Mouse (Mus musculus): ENCODE measurements around the gene Nmral1.
"Not testable (repeated sequence)": the region's sequence is repeated elsewhere in the genome, so short reads cannot be mapped to it uniquely, and the experiment has no call there.

Gene Nmral1

DNA sequence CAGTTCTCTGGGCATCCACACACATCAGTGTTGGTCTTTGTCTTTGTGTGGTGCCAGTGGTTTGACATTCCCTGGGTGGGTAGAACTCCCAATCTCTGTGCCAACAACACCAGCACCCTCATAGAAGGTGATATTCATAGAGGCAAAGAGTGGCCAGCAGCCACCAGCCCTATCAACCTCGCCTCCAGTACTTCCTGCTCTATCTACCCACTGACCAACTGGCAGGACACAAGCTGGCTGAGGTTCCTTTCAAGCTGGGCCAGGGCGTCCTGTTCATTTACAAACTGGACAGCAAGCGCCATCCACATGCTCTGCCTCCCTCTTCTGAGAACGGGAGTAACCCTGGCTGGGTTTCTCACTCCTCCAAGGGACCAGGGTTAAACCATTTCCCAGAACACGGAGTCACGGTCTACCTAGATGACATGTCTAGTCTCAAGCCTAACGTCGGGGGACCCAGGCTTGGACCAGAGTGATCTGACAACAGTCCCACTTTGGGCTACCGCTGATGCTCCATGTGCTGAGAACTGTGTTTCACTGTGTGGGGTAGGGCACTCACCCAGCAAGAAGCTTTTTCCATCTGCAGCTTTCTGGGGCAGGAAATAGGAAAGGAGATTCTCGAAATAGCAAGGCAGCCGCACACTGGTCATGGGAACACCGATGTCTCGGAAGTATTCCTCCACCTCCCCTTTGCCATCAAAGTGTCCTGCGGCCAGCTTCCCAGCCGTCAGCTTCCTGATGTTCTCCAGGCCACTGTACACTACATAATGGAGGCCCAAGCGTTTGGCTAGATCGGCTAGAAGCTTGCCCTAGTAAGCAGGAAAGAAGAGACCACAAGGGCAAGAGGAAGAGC is 5.1 kb downstream of the Nmral1 start:
- peak; percentile 12 to 15 for DNase-seq

DNA sequence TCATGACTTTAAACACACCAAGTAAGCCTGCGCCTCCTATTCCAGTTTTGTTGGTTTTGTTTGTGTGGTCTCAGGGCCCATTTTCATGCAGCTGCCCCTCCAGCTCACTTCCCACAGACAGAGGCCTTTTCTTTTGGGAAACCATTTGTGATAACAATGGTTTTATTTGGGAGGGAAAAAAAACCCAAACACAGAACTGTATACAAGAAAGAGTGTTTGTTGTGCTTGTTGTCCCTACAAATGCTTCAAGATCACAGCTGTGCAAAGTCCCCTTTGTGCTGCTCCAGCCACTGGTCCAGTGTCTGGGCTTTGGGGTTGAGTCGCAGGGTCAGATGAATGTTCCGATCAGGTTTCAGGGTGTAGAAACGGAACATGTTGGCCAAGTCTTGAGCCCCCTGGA is 8.0 kb downstream of the Nmral1 start:
- no peak for DNase-seq

DNA sequence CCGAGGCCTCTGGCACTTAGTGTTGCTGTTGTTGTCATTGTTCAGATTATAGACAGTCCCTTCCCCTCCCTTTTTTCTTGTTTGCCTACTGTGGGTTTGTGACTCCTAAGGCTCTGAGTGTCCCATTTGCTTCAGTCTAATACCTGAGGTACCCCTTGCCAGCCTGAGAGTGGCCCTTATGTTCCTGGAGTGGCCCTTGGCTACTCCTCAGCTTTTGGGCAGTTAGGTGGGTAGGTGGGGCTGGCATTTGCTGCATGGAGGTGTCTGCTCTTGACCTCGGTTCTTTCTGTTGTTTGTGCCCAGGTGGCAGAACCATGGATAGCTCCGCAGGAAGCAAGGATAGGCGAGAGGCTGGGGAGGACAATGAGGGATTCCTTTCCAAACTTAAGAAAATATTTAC is 13.6 kb downstream of the Nmral1 start:
- no peak for DNase-seq

DNA sequence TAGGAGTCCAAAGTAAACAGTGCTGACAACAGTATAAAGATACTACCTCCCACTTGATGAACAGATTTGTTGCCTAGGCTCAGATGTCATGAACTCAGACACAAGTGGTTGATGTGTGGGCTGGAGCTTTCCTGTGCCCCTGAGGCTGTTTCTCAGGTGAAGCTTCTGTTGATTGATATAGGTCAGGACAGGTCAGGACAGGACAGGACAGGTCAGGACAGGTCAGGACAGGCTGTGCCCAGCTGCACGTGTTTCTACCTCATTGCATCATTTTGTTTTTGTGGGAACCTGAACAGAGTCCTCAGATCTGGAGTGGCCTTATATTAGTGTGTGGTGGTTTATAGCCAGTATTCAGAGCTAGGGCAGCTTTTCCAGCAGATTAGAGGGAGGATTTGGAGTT is 16.5 kb downstream of the Nmral1 start:
- no peak for DNase-seq

DNA sequence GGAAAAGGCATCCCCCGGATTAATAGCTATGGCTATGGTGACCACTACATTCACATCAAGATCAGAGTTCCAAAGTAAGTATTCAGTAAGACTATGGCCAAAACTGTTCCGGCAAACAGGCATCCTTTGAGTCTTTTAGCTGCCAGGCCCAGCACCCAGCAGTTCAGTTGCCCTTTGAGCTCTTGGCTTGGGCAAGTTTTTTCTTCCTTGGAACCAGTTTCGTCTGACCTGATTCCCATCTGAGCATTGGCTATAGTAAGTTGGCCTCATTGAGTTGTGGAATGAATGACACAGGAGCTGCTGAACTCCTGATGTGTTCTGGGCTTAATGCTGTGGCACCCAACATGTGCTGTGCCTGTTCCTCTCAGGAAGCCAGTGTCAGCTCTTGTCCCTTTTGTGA is 17.9 kb downstream of the Nmral1 start:
- DNase-seq, result no peak

DNA sequence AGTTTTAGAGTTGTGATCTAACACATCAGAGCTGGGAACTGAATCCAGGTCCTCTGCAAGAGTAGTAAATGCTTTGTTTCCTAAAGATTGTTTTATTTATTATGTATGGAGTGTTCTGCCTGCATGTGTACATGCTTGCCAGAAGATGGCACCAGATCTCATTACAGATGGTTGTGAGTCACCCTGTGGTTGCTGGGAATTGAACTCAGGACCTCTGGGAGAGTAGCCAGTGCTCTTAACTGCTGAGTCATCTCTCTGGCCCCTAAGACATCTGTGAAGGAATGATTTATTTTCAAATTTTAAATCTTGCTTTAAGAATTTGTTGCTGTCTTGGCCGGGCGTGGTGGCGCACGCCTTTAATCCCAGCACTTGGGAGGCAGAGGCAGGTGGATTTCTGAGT is 29.8 kb downstream of the Nmral1 start:
- DNase-seq, result not testable (repeated sequence)

DNA sequence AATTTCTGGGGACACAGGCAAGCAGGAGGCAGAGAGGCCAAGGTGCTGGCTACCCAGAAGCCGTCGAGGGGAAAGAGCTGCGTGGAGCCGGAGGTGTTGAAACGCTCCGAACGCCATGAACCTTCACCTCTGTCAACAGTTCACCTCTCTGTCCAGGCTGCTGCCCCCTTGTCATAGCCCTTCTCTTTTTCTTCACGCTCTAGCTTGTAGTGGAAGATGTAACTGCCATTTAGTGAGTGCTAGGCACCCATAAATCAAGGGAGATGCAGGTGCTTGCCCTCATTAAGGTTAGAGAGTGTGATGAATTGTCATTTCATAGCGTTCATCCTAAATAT is 34.7 kb downstream of the Nmral1 start:
- no peak for DNase-seq

DNA sequence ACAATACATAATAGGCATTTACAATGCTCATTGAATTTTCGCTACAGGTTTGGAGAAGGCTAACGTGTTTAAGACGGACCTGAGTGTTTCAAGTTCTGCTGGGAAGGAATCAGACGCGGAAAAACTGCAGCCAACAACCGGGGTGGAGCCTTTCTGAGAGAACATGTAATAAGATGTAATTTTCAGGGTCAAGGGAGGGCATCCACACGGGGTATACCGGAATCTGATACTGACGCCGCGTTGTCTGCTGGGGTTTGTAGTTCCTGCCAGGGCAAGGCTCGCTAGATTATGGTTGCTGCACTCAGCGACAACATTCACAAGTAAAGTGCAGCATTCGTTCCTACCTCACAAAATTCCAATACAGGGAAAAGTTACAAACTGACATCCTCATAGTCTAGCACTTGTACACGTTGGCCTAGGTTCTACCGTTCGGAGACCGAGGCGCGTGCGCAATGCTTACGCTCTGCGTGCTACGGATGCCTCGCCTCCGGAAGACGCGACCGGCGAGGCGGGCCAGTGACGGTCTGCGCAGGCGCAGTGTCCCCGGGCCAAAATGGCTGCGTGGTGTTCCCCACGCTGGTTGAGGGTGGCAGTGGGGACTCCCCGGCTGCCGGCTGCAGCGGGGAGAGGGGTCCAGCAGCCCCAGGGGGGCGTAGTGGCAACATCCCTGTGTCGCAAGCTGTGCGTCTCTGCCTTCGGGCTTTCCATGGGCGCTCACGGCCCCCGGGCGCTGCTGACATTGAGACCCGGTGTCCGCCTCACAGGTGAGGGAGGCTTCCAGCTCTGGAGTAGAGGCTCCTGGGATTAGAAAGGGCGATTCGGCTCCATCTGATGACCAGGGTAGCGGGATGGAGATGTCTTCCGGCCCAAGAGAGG is 35.3 kb downstream of the Nmral1 start:
- peak; percentile 99 for DNase-seq

DNA sequence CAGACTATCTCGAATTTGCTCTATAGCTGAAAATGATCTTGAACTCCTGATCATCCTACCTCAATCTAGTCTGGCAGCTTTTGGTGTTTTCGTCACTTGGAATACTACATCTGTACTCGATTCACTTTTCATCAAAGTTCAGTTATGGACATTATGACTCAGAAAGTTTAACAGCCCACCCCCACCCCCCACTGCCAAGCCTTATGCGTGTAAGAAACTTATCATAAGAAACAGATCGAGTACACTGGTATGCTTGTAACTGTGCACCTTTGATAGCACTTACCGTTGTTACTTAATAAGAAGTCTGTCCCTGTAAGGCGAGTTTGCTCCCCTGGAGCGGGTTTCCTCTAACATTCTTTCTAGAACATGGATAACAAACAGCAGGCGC is 36.0 kb downstream of the Nmral1 start:
- no peak for DNase-seq

DNA sequence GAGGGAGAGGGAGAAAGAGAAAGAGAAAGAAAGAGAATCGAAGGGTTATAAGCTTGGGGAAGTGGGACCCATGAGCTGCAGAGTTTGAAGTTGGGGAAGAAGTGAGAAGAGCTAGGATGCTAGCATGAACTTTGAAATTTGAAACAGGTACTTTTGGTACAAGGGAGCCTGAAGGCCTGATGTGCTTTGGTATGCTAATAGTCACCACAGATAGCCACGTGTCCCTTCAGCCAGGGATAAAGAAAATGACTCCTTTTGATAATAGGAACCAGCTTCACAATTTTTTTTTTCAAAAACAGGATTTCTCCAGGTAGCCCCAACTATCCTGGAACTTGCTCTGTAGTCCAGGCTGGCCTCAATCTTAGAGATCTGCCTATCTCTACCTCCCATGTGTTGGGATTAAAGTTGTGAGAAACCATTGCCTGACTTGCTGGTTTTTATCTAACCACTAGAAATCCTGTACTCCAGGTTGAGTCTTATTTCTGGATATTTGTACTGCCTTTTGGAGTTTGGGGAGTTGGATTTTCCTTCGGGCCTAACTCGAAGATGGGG is 36.5 kb downstream of the Nmral1 start:
- no peak for DNase-seq

DNA sequence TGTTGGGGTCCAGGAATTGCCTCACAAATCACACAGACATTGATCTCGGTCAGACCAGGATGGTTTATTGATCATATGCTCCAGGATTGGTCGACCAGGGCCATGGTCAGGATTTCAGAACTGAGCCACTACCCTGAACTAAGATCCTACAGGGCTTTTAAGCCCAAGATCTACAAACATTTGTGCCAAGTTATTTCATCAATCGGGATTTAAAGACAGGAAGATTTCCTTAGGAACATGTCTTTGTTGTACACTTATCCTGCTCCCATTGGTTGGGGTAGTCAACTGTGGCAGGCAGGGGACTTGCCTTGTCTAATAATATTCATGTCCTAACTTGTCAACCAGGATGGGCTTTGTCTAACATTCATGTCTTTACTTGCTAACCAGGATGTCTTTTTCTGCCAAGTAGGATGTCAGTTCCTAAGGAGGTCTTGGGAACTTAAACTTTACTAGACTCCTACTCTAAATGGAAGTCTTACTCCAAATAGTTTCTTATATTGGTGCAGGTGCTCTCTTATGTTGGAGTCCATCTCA is 38.2 kb downstream of the Nmral1 start:
- DNase-seq, result not testable (repeated sequence)

DNA sequence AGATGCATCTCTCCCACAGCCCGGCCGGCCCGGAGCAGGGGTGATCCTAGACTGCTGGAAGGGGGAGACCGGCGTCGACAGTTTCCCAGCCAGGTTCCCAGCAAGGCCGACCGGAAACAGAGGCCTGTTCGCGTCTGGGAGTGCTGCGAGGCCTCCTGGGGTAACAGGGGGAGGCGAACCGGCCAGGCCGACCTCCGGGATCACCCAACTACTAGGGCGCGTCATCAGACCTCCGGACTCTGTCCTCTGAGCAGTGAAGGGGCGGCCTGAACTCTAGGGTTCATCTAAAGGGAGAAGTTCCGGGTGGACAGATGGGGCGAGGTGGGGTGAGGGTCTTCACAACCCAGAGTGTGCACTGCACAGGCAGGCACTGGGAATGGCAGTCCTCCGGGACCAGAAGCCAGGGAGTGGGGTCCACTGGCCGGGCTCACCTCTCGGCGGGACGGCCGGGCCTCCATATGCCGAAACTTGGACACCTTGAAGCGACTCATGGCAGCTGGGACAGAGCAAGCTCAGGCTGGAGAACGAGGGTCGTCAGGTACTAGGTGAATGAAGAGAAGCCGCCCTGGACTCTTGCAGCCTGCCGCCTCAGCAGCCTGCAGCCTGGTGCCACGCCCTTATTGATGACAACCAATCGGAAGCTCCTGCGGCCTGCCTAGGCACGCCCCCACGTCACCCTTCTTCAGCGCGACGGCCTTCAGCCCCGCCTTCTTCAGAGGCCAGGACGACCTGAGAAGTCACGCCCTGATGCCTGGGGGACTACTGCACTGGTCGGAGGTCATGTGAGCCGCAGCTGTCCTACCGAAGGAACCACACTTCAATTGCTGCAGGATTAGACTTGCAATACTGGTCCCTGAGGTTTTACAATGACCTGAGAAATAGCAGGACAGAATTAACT is 39.8 kb downstream of the Nmral1 start, which contains the start of gene Coro7:
TSS of gene Coro7 (minus strand) at position 657 of the 898 bp plus-strand sequence.
- DNase-seq, result peak; percentile 92 to 95

DNA sequence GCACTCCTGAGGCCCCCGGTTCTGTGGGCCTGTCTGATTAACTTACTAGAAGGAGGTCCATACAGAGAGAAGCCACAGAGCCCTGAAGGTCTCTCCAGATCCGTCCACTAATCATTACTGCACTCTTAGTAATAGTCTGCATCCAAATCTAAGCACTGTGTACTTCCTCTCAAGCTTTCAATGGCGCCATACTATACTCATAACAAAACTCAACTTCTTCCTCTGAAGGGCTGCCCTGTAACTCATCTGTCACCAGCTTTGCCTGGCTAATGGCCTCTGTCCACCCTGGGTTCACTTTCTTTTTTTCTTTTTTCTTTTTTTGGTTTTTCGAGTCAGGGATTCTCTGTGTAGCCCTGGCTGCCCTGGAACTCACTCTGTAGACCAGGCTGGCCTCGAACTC is 41.1 kb downstream of the Nmral1 start:
- no peak for DNase-seq

DNA sequence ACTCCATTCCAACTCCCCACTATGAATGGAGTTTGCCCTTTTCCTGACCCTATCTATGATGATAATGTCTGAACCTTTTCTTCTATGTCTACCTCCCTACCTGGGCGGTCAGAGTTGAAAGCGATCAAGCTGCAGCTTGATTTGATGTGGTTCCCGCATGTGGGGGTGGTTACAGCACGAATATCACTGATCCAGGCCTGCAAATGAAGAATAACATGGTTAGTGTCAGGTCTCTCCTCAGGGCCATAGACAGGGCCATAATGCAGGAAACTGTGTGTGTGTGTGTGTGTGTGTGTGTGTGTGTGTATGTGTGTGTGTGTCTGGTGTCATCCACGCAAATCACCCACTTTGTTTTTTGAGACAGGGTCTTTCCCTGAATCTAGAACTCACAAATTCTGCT is 42.3 kb downstream of the Nmral1 start:
- DNase-seq, result no peak

DNA sequence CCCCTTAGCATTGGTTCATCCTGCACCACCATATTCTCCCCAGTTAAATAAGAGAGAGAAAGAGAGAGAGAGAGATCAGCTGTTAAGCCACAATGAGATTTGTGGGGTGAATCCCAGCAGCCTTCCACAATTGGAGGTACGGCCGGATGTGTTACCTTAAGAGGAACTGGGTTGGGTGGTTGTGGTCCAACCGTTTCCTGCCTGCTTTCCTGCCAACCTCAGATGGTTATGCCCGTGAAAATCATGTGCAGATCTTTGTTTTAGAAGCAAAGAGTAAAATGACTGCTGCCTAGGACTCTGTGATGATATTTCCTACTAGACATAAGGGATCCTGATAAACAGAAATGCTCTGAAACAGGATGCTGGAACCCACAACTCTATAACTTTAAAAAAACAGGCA is 45.1 kb downstream of the Nmral1 start:
- DNase-seq, result no peak

DNA sequence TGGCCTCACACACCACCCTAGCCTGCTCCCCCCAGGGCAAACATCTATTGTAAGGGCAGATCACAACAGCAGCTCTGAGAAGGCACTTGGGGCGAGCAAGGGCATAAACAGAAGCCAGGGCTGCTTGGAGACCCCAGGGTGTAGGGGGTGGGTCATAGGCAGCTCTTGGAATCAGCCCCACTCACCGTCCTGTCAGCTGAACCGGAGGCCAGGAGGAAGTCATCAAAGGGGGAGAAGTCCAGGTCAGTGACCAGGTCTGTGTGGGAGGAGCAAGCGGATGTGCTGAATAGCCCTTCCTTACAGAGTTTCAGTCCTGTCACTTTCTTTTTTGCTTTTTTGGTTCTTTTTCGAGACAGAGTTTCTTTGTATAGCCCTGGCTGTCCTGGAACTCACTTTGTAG is 48.8 kb downstream of the Nmral1 start:
- DNase-seq, result no peak

DNA sequence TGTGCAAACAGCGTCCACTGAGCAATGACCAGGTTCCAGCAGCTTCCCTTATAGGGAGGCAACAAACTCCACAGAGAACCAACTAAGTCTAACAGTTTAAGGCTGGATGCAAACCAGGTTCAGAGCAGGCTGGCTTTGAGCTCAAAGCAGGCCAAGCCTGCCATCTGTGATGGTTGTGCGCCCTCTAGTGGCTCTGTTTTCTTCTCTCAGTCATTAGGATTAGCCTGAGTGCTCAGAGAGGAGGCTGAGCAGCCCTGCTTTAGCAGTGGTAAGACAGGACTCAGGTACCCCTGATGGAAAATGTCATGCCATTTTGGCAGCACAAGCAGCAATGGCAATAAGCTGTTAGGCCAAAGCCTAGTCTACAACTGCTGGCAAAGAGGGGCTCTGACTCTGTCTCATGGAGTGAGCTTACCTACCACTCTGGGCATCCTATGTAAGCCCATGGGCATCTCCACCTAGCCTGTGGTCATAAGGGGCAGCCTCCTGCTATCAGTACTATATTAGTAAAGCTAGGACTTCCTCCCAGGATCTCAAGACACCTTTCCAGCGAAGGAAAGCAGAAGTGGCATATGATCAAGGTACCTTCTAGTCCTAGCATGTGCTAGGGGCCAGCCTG is 51.9 kb downstream of the Nmral1 start:
- DNase-seq, result peak; percentile 96 to 99

DNA sequence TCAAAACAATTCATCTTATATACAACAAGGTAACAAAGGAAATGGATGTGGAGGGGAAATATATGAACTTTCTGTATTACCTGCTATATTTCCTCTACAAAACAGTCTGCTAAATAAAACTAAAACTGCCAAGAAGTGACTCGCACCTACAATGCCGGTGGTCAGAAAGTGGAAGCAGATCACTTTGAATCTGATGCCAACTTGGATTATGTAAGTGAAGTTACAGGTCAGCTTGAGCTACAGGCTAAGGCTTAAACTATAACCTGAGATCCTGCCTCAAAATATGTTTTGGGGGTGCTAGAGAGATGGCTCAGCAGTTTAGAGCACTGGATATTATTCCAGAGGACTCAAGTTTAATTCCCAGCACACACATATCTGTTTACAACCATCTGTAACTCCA is 53.4 kb downstream of the Nmral1 start:
- no peak for DNase-seq

DNA sequence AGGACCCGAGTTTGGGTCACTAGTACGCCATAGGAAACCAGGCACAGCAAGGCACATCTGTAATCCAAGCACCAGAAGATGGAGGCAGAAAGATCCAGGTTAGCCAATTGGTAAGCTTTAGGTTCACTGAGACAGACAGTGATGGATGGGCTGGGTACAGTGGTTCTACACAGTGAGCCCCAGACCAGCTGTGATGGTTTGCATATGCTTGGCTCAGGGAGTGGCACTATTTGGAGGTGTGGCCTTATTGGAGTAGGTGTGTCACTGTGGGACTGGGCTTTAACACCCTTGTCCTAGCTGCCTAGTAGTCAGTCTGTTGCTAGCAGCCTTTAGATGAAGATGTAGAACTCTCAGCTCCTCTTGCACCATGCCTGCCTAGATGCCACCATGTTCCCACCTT is 55.4 kb downstream of the Nmral1 start:
- no peak for DNase-seq

DNA sequence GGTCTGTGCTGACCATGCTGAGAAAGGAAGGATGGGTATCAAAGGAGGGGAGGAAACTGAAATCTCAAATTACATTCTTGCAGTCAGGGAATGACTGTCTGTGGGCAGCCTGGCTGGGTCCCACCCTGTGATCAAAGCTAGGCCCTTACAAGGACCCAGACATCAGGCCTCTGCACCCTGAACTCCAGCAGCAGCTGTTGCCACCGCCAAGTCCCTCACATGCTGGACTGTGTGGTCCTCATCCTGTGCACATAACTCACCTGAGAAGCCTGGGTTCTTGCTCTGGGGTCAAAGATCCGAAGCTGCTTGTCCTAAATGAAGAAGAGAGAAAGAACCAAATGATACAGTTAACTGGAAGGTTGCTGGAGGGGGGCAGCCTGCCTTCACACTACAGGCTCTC is 57.6 kb downstream of the Nmral1 start:
- DNase-seq, result no peak
